1 mouse cellular context compared by ENCODE assay signal in the genomic region with DNA sequence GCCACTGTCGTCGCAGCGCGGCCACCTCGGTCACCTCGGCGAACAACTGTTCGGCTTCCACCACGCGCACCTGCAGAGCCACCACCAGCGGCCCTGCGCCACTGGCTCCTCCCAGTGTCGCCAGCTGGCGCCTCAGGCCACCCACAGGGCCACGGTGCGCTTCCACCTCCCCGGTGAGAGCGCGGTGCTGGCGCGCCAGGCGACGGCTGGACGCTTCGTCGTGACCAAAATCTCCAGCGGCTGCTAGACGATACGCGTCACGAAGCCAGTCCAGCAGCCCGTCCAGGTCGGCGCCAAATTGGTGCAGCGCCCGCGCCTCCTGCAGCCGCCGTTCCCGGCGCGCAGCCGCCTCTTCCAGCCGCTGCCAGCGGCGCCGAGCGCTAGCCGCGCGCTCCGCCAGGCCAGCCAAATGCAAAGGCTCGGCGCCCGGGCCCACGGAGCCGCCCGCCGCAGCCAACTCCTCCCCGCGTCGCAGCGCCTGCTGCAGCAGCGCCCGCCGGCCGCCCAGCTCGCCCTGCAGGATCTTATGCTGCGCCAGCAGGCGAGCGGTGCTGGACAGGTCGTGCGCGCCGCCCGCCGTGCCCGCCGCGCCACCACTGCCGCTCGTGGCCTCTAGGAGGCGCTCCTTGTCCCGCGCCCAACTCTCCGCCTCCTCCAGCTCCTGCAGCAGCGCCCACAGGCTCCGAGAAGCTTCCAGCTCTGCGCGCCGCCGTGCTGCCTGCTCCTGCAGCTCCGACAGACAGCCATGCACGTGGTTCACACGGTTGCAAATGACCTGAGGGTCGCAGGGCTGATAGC.
TF ChIP-seq lines count a peak whose summit lies in the region.

No protein-coding gene starts in this region.

TF ChIP-seq in myocyte, 11 proteins besides CTCF, POLR2A, EP300 and RAD21 (continued from another document):
- TF ChIP-seq TCF12 (IDR thresholded peaks at IDR 0.05; ENCODE audit: insufficient read depth, poor library complexity, severe bottlenecking) = no peak
- no peak for TF ChIP-seq MYOG (IDR thresholded peaks at IDR 0.05; ENCODE audit: control insufficient read depth in 1 of 3, insufficient read depth in 1 of 3, insufficient read length in 2 of 3, low read depth in 2 of 3)
